Mouse (Mus musculus) c-Kit-positive CD71-positive TER-119-negative erythroid progenitor cells, embryonic 14.5 days (primary cell): ENCODE data around the gene Tmem219.
"Not testable (repeated sequence)": the region's sequence is repeated elsewhere in the genome, so short reads cannot be mapped to it uniquely, and the experiment has no call there.

Source experiments
- DNase-seq: peaks from one replicate; pipeline ENCODE4 v3.0.0-alpha.2; 2013; ENCODE audit warnings: low read depth

Tmem219 gene

GRCm38 (mm10) chr7:126923999-126924398 lies 1.3 kb upstream of the Tmem219 start:
- DNase-seq, result no peak

GRCm38 (mm10) chr7:126921563-126921962 lies 1.2 kb downstream of the Tmem219 start:
- DNase-seq, result no peak

- DNase-seq, result no peak
These were observed 2.7 kb downstream of the Tmem219 start for GRCm38 (mm10) chr7:126919973-126920372.

GRCm38 (mm10) chr7:126918356-126918755 lies 4.4 kb downstream of the Tmem219 start:
- not testable (repeated sequence) for DNase-seq

- no peak for DNase-seq
These were observed 7.9 kb downstream of the Tmem219 start for GRCm38 (mm10) chr7:126914844-126915243.

GRCm38 (mm10) chr7:126905590-126905989 lies 17.1 kb downstream of the Tmem219 start:
- no peak for DNase-seq

- DNase-seq, result not testable (repeated sequence)
These were observed 22.9 kb downstream of the Tmem219 start for GRCm38 (mm10) chr7:126899781-126900180.

GRCm38 (mm10) chr7:126898102-126898990 lies 24.4 kb downstream of the Tmem219 start:
- DNase-seq, result peak; percentile 85

- DNase-seq, result no peak
These were observed 25.2 kb downstream of the Tmem219 start for GRCm38 (mm10) chr7:126897390-126898101.

GRCm38 (mm10) chr7:126896912-126897311 lies 25.8 kb downstream of the Tmem219 start:
- no peak for DNase-seq

- DNase-seq, result no peak
These were observed 33.9 kb downstream of the Tmem219 start for GRCm38 (mm10) chr7:126888852-126889251.

GRCm38 (mm10) chr7:126887281-126887680 lies 35.4 kb downstream of the Tmem219 start:
- no peak for DNase-seq

- DNase-seq, result peak; percentile 88
These were observed 38.2 kb downstream of the Tmem219 start, which contains the start of gene Taok2 for GRCm38 (mm10) chr7:126884286-126885164. TSS of gene Taok2 (minus strand) at chr7:126884703.

GRCm38 (mm10) chr7:126883731-126884181 lies 39.0 kb downstream of the Tmem219 start:
- no peak for DNase-seq

- no peak for DNase-seq
These were observed 41.7 kb downstream of the Tmem219 start for GRCm38 (mm10) chr7:126881040-126881439.

GRCm38 (mm10) chr7:126877239-126877638 lies 45.5 kb downstream of the Tmem219 start:
- no peak for DNase-seq

GRCm38 (mm10) chr7:126870520-126870891 lies 52.2 kb downstream of the Tmem219 start:
- DNase-seq, result no peak

- DNase-seq, result no peak
These were observed 52.8 kb downstream of the Tmem219 start for GRCm38 (mm10) chr7:126869780-126870519.

- DNase-seq, result no peak
These were observed 54.7 kb downstream of the Tmem219 start for GRCm38 (mm10) chr7:126868003-126868402.

- DNase-seq, result no peak
These were observed 55.2 kb downstream of the Tmem219 start for GRCm38 (mm10) chr7:126867534-126867933.

- DNase-seq, result no peak
These were observed 58.9 kb downstream of the Tmem219 start for GRCm38 (mm10) chr7:126863791-126864190.
